Comparison of ENCODE assay signal across 8 mouse cellular contexts in the genomic region with DNA sequence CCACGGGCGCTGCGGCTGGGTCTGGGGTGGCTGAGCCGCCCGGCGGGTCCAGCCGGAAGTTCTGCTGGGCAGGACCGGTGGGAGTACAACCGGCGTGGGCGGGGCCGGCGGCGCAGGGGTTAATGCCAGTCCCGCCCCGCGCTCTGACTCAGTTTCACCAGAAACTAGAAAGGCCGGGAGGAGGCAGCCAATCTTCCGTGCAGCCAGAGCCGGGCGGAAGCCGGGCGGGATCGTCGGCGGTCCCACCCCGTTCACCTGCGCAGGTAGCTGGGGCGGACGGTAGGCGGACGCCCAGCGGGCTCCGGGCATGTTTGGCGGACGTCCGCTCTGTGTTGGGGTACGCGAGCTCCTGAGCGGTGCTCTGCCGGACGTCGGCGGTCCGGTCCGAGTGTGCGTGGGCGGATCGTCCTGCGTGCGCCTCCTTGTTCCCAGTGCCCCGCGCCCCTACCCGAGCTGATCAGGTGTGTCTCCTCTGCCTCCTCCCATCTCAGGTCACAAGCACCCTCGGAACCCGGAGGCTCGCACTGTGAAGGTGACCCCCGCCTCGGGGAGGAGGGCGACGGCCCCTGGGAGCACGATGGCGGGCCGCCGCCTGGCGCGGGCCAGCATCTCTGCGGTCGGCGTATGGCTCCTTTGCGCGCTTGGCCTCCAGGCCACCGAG. TPM values are rescaled to one million over a fixed set of nuclear protein-coding genes. Genes with fewer than 3 reads are reported as not detected.
DNase-seq lines count a peak whose midpoint lies in the region; ATAC-seq lines count a peak whose summit lies in the region.

A gene (plus strand): TSS at position 153 of the 661 bp plus-strand sequence.

- H3K4me1 ChIP-seq in heart, embryonic 15.5 days (replicated peaks), result peaks cover 12% of the 10 kb centered on the region
- H3K4me1 ChIP-seq in liver, embryonic 15.5 days (replicated peaks), result peaks cover 13% of the 10 kb centered on the region
- peaks cover 14% of the 10 kb centered on the region for H3K4me1 ChIP-seq in neural tube, embryonic 15.5 days

- DNase-seq in heart, adult 9 months (ENCODE audit: low spot score in 2 of 2), result no peak
- peak; percentile 26 for DNase-seq in embryo, embryonic 11 days
- DNase-seq in induced T-regulatory cell, adult 2 months (ENCODE audit: low read depth), result peak; percentile 31
- DNase-seq in cerebellum, postnatal 4 days (ENCODE audit: low spot score in 2 of 2), result no peak

- peak within 1 kb of the TSS; percentile 76 for H3K4me2 ChIP-seq in heart, embryonic 15.5 days
- H3K4me2 ChIP-seq in liver, embryonic 15.5 days, result peak within 1 kb of the TSS; percentile 68
- H3K4me2 ChIP-seq in neural tube, embryonic 15.5 days, result peak within 1 kb of the TSS; percentile 57

- peaks cover 77% of the 10 kb centered on the region for H3K27me3 ChIP-seq in heart, embryonic 15.5 days
- peaks cover 90% of the 10 kb centered on the region for H3K27me3 ChIP-seq in liver, embryonic 15.5 days
- H3K27me3 ChIP-seq in neural tube, embryonic 15.5 days (replicated peaks), result peaks cover 64% of the 10 kb centered on the region

- no peaks in the 10 kb centered on the region for H3K9me3 ChIP-seq in heart, embryonic 15.5 days (replicated peaks)
- no peaks in the 10 kb centered on the region for H3K9me3 ChIP-seq in liver, embryonic 15.5 days (replicated peaks)
- no peaks in the 10 kb centered on the region for H3K9me3 ChIP-seq in neural tube, embryonic 15.5 days (replicated peaks)

- H3K36me3 ChIP-seq in heart, embryonic 15.5 days, result no peaks in the 10 kb centered on the region
- H3K36me3 ChIP-seq in liver, embryonic 15.5 days (replicated peaks), result no peaks in the 10 kb centered on the region
- no peaks in the 10 kb centered on the region for H3K36me3 ChIP-seq in neural tube, embryonic 15.5 days

- H3K9ac ChIP-seq in heart, embryonic 15.5 days, result peak within 1 kb of the TSS; percentile 35; the same call in 1 of the 2 replicates
- H3K9ac ChIP-seq in liver, embryonic 15.5 days, result no peak within 1 kb of the TSS
- H3K9ac ChIP-seq in neural tube, embryonic 15.5 days (replicated peaks), result 0 out of 2 replicates have a peak within 1 kb of the TSS, but pooled peaks have one; percentile 8

- WGBS in heart, embryonic 15.5 days, result under 1% methylated on average over 73 of the region's 73 CpGs
- WGBS in liver, embryonic 15.5 days (ENCODE audit: insufficient replicate concordance), result 2% methylated on average over 73 of the region's 73 CpGs
- under 1% methylated on average over 68 of the region's 73 CpGs for WGBS in neural tube, embryonic 15.5 days

- no peak for ATAC-seq in heart, embryonic 15.5 days (replicated peaks; ENCODE audit: insufficient number of reproducible peaks, insufficient read depth, low FRiP score, low read depth)
- no peak for ATAC-seq in liver, embryonic 15.5 days (ENCODE audit: insufficient read depth)
- no peak for ATAC-seq in neural tube, embryonic 15.5 days (ENCODE audit: low FRiP score)
- ATAC-seq in monocyte, adult 5-6 weeks (replicated peaks; ENCODE audit: insufficient number of reproducible peaks, low FRiP score, low TSS enrichment, poor library complexity, severe bottlenecking), result no peak

- no peak within 1 kb of the TSS for H3K27ac ChIP-seq in heart, embryonic 15.5 days
- H3K27ac ChIP-seq in liver, embryonic 15.5 days (replicated peaks), result no peak within 1 kb of the TSS
- H3K27ac ChIP-seq in neural tube, embryonic 15.5 days (replicated peaks), result no peak within 1 kb of the TSS

- H3K4me3 ChIP-seq in heart, embryonic 15.5 days, result peak within 1 kb of the TSS; percentile 50
- H3K4me3 ChIP-seq in liver, embryonic 15.5 days (replicated peaks), result peak within 1 kb of the TSS; percentile 43
- peak within 1 kb of the TSS; percentile 36 for H3K4me3 ChIP-seq in neural tube, embryonic 15.5 days (replicated peaks)

RNA-seq across cellular contexts. Expression of the gene that starts here (rescaled TPM):
- 1.2 and 5.6 TPM in 2 replicates for polyA plus RNA-seq in heart, embryonic 15.5 days (2015; fragmentation: Nextera tagmentation; extraction: Ambion mirVana)
- polyA plus RNA-seq in liver, embryonic 15.5 days (2015; fragmentation: Nextera tagmentation; extraction: Ambion mirVana), result 0.15 and 0.35 TPM in 2 replicates
- 0.49 and 11.0 TPM in 2 replicates for polyA plus RNA-seq in neural tube, embryonic 15.5 days (2015; fragmentation: Nextera tagmentation; extraction: Ambion mirVana)
- total RNA-seq in monocyte, adult 5-6 weeks (2017), result 1.5 TPM in 1 of 3 replicates, not detected in the others

Comparison
In these comparisons a context has a peak if more than half of its experiments do, and no peak if none do; other contexts are left out.
1. DNase-seq: peak in embryo, embryonic 11 days (single experiment) and induced T-regulatory cell, adult 2 months (single experiment); none in heart, adult 9 months (0 of 2) and cerebellum, postnatal 4 days (0 of 2).
2. Peak in every context shown above with its lines, with median percentiles within 50 percentile points of each other: H3K4me2 ChIP-seq and H3K4me3 ChIP-seq.